Mouse (Mus musculus): ENCODE data around the gene Rnf2. TPM values are rescaled to one million over a fixed set of nuclear protein-coding genes. Genes with fewer than 3 reads are reported as not detected.
A peak's percentile ranks its signal among the peaks of the same experiment; 100 is the strongest.

Gene Rnf2
- polyA plus RNA-seq, 1 experiment from 2014 or later, result 84.0 TPM

DNA sequence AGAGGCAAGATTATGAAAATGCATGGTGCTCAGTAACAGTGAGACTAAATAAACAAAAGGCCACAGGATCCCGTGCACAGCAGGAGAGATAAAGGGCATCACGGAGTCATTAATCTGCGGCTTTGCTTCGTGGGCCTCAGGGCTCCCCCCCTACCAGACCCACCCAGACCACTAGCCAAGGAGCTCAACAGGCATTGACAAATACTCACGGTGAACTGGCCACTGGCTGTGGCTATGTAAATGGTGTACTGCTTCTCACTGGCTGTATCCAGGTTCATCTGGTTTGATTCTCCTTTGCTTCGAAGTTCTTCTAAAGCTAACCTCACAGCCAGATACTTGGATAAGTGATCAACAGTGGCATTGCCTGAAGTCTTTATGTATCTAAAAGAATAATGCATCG is 29.3 kb downstream of the Rnf2 start:
- no peaks in the 10 kb centered on the region for H3K27me3 ChIP-seq (ENCODE audit: insufficient read depth, poor library complexity, severe bottlenecking)
- WGBS, result 78% methylated on average over 7 of the region's 7 CpGs
- no peak for DNase-seq (ENCODE audit: low spot score)
- H3K27ac ChIP-seq, result no peak overlapping the region
- H3K36me3 ChIP-seq, result peaks cover 85% of the 10 kb centered on the region
- H3K4me1 ChIP-seq, result no peaks in the 10 kb centered on the region
- H3K4me3 ChIP-seq, result no peak overlapping the region
- no peaks in the 10 kb centered on the region for H3K9me3 ChIP-seq

DNA sequence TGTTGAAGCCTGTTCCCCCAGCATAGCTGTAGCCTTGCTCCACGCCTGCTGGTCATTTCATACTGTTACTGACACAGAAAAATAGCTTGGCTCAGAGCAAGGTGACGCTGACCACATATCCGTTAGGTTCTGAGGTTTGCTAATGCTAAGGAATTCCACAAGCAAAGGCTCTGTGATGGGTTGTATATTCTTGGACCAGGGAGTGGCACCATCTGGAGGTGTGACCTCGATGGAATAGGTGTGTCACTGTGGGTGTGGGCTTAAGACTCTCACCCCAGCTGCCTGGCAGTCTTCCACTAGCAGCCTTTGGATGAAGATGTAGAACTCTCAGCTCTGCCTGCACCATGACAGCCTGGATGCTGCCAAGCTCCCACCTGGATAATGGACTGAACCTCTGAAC is 34.2 kb downstream of the Rnf2 start:
- Histone ChIP-seq H3K4me3 (no peak overlapping the region), H3K27me3 (ENCODE audit: insufficient read depth, poor library complexity, severe bottlenecking) (no peaks in the 10 kb centered on the region), H3K36me3 (peaks cover 44% of the 10 kb centered on the region), H3K27ac (no peak overlapping the region), H3K4me1 (no peaks in the 10 kb centered on the region), H3K9me3 (no peaks in the 10 kb centered on the region)
- DNase-seq (ENCODE audit: low spot score), result no peak
- 87% methylated on average over 4 of the region's 4 CpGs for WGBS

DNA sequence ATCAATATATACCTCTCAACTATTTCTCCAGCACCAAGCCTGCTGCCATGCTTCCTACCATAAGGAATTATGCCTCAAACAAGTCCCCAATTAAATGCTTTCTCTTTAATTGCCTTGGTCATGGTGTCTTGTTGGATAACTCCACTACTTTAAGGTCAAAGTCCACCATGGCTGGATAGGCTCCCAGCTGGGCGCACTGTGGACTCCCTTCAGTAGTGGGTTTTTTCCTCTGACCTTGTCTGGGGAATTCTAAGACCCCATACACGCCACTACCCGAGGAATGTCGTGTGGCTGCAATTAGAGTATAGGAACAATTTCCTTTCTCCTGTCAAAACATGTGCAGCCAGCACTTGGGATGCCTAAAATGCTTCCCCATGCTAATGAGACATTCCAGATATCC is 35.8 kb downstream of the Rnf2 start:
- no peak overlapping the region for H3K4me3 ChIP-seq
- no peak for DNase-seq (ENCODE audit: low spot score)

DNA sequence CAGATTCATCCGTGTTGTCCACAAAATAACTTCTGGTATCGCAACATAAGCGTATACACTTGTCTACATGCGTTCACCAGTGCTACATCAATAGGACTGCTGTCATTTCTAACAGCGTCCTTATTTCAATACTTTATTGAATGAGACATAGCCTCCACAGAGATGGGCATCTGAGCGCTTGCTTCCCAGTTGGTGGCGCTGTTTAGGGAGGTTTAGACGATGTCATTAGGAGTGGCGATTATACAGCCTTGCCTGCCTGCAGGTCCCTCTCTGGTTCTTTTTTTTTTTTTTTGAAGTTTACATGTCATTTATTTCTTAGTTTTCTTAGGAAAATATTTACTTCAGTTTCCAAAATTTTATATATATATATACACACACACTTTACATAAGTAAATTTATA is 39.5 kb downstream of the Rnf2 start:
- H3K9me3 ChIP-seq, result no peaks in the 10 kb centered on the region
- DNase-seq (ENCODE audit: low spot score), result no peak
- peaks cover 47% of the 10 kb centered on the region for H3K36me3 ChIP-seq
- H3K27me3 ChIP-seq (ENCODE audit: insufficient read depth, poor library complexity, severe bottlenecking), result no peaks in the 10 kb centered on the region
- H3K4me3 ChIP-seq, result no peak overlapping the region
- no peak overlapping the region for H3K27ac ChIP-seq
- no peaks in the 10 kb centered on the region for H3K4me1 ChIP-seq
- WGBS, result 78% methylated on average over 9 of the region's 9 CpGs

More for the DNA sequence above, 35.8 kb downstream of the Rnf2 start:
- H3K27ac ChIP-seq, result no peak overlapping the region
- peaks cover 43% of the 10 kb centered on the region for H3K36me3 ChIP-seq
- H3K9me3 ChIP-seq, result no peaks in the 10 kb centered on the region
- 36% methylated on average over 4 of the region's 4 CpGs for WGBS
- H3K27me3 ChIP-seq (ENCODE audit: insufficient read depth, poor library complexity, severe bottlenecking), result no peaks in the 10 kb centered on the region
- no peaks in the 10 kb centered on the region for H3K4me1 ChIP-seq

DNA sequence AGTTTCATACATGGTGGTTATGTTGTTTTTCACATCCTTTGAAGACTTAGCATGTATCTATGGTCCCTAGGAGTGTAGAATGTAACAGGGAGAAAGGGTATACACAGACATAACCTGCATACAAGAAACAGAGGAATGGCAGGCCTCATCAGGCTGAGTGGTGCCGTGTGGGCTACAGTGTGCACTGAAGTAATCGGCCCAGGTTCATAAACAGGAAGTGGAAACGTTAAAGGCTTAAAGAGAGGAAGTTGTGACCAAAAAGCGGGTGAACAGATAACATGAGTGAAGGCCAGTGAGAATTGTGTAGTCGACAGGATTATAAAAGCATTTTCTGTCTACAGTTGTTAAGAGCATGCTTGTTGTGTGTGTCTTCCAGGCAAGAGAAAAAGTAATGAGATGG is 43.7 kb downstream of the Rnf2 start:
- peaks cover 74% of the 10 kb centered on the region for H3K36me3 ChIP-seq
- H3K9me3 ChIP-seq, result no peaks in the 10 kb centered on the region
- DNase-seq (ENCODE audit: low spot score), result no peak
- H3K27me3 ChIP-seq (ENCODE audit: insufficient read depth, poor library complexity, severe bottlenecking), result no peaks in the 10 kb centered on the region
- H3K27ac ChIP-seq, result no peak overlapping the region
- H3K4me1 ChIP-seq, result no peaks in the 10 kb centered on the region
- 69% methylated on average over 5 of the region's 5 CpGs for WGBS
- no peak overlapping the region for H3K4me3 ChIP-seq

DNA sequence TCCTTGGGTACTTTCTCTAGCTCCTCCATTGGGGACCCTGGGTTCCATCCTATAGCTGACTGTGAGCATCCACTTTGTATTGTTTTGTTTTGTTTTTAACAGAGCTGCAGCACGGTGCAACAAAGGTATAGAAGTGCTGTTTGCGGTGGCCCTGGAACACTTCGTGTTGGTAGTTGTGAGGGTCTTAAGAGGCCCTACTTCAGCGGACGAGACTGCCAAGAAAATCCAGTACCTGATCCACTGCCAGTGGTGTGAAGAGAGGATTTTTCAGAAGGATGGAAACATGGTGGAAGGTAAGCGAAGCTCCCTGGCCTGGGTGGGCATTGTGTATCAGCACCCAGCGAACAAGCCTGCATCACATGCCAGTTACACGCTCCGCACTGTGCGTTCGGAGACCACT is 48.8 kb downstream of the Rnf2 start:
- Histone ChIP-seq H3K9me3 (no peaks in the 10 kb centered on the region), H3K4me3 (no peak overlapping the region), H3K27me3 (ENCODE audit: insufficient read depth, poor library complexity, severe bottlenecking) (no peaks in the 10 kb centered on the region), H3K36me3 (peaks cover 78% of the 10 kb centered on the region), H3K27ac (no peak overlapping the region), H3K4me1 (no peaks in the 10 kb centered on the region)
- 95% methylated on average over 11 of the region's 11 CpGs for WGBS
- DNase-seq (ENCODE audit: low spot score), result no peak

DNA sequence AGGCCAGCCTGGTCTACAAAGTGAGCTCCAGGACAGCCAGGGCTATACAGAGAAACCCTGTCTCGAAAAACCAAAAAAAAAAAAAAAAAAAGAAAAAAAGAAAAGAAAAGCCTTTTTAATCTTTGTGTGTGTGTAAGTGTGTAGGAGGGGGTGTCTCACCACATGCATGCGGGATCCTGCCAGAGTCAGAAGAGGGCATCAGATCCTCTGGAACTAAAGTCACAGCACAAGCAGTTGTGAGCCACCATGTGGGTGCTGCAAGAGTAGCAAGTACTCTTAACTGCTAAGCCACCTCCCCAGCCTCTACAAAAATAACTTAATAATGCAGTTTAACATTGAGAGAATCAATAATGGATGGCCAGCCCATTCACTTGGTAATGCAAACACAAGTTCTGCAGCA is 49.9 kb downstream of the Rnf2 start:
- Histone ChIP-seq H3K36me3 (peaks cover 82% of the 10 kb centered on the region), H3K27me3 (ENCODE audit: insufficient read depth, poor library complexity, severe bottlenecking) (no peaks in the 10 kb centered on the region), H3K4me1 (no peaks in the 10 kb centered on the region), H3K9me3 (no peaks in the 10 kb centered on the region), H3K27ac (no peak overlapping the region), H3K4me3 (no peak overlapping the region)
- WGBS, result 94% methylated on average over 1 of the region's 2 CpGs
- DNase-seq (ENCODE audit: low spot score), result no peak

DNA sequence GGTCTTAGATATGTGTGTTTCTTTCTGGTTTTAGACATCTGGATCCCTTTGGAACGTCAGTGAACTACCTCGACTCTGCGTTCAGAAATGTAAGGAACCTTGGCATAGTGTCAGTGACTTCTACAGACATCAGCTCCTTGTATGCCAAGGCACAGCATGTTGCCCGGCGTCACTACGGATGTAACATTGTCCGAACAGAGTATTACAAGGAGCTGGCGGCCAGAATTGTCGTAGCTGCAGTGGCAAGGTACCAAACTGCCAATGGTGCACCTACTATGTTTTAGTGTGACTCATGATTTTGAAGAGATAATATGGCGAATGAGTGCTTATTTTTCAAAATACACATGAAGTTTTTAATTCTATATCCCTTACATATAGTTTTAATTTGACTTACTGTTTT is 50.9 kb downstream of the Rnf2 start:
- H3K36me3 ChIP-seq, result peaks cover 89% of the 10 kb centered on the region
- no peaks in the 10 kb centered on the region for H3K4me1 ChIP-seq
- no peak overlapping the region for H3K27ac ChIP-seq
- no peak for DNase-seq (ENCODE audit: low spot score)
- H3K4me3 ChIP-seq, result no peak overlapping the region
- H3K9me3 ChIP-seq, result no peaks in the 10 kb centered on the region
- H3K27me3 ChIP-seq (ENCODE audit: insufficient read depth, poor library complexity, severe bottlenecking), result no peaks in the 10 kb centered on the region
- WGBS, result 94% methylated on average over 10 of the region's 10 CpGs

DNA sequence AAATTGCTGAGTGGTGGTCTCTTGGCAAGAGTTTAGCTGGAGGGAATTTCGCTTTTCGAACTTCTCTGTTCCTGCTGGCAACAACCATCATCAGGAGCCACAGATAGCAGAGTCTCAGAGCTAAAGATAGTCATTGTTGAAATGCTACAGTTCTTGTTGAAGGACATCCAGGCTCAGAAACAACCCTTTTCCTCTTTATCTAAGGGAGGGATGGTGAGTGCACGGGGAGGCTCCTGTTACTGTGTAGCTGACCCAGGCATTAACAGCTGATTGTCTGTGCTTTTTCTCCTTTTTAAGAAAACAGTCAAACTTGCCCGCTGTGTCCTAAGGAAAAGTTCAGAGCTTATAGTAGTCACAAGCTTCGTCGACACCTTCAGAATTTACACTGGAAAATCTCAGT is 65.3 kb downstream of the Rnf2 start:
- no peak overlapping the region for H3K4me3 ChIP-seq
- H3K36me3 ChIP-seq, result peaks cover 61% of the 10 kb centered on the region
- WGBS, result 58% methylated on average over 6 of the region's 6 CpGs
- no peaks in the 10 kb centered on the region for H3K9me3 ChIP-seq
- H3K27me3 ChIP-seq (ENCODE audit: insufficient read depth, poor library complexity, severe bottlenecking), result no peaks in the 10 kb centered on the region
- peak overlapping the region; percentile 73 for H3K27ac ChIP-seq
- no peak for DNase-seq (ENCODE audit: low spot score)
- peaks cover 8% of the 10 kb centered on the region for H3K4me1 ChIP-seq

DNA sequence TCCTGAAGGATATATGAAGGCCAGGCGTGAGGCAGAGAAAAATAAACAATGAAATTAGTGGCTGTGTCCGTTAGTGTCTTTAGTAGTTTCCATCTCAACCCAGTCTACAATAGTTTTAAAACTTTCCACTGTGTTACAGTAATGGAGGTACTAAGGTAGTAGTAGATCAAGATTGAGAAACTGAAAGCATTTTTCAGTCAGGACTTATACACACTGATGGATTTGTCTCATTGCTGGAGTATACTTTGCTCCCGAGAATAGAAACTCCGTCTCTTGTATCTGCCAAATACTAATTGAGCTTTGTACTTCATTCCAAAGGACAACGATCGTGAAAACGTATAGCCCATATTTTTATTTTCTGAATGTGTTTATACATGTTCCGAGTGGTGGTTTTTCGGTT is 71.4 kb downstream of the Rnf2 start:
- Histone ChIP-seq H3K27me3 (ENCODE audit: insufficient read depth, poor library complexity, severe bottlenecking) (no peaks in the 10 kb centered on the region), H3K4me1 (peaks cover 14% of the 10 kb centered on the region), H3K36me3 (peaks cover 11% of the 10 kb centered on the region), H3K4me3 (peak overlapping the region; percentile 96), H3K27ac (peak overlapping the region; percentile 98), H3K9me3 (no peaks in the 10 kb centered on the region)
- 40% methylated on average over 9 of the region's 9 CpGs for WGBS
- DNase-seq (ENCODE audit: low spot score), result no peak

DNA sequence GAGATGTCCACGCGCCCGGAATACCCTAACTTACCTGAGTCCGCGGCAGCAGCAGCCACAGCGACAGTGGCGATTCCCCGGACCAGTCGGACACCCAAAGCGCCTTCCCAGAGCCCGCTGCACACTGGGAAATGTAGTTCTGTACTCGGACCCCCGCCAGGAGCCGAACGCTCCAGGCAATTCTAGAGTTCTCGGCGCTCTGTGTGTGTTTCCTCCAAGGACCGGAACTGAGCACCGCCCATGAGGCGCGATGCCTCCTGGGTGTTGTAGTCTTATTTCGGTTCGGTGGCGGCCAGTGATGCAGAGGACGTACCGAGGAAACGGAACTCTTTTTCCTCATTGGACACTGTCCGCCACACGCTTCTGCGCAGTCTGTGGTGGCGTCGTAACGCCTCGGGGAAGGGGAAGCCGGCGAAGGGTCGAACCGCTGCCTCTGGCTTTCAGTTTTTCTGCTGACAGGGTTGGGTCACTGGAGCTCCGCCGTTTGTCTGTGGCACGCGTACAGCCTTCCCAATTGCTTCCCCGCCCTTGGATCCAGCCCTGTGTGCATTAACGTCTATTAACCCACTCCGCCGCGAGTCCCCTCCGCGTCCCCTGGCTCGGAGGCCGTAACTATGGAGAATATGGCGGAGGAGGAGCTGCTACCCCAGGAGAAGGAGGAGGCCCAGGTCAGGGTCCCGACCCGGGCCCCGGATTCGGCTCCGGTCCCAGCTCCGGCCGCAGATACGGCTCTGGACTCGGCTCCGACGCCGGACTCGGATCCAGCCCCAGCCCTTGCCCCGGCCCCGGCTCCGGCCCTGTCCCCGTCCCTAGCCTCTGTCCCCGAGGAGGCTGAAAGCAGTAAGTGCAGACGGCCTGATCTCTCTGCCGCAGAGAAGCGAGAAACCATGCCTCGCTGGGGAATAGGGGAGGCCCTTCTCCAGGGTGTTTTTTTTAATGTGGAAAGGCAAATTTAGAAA is 72.2 kb downstream of the Rnf2 start, which contains the start of the genes Swt1 and Trmt1l:
Swt1 (minus strand) TSS at position 193 of the 959 bp plus-strand sequence.
Trmt1l (plus strand) TSS at position 280 of the 959 bp plus-strand sequence.
- H3K4me1 ChIP-seq, result peaks cover 14% of the 10 kb centered on the region
- peak within 1 kb of the TSS; percentile 96 for H3K4me3 ChIP-seq
- H3K9me3 ChIP-seq, result no peaks in the 10 kb centered on the region
- H3K36me3 ChIP-seq, result peaks cover 4% of the 10 kb centered on the region; the same call in 1 of the 2 replicates
- peak; percentile 100 for DNase-seq (ENCODE audit: low spot score)
- no peaks in the 10 kb centered on the region for H3K27me3 ChIP-seq (ENCODE audit: insufficient read depth, poor library complexity, severe bottlenecking)
- under 1% methylated on average over 74 of the region's 74 CpGs for whole genome bisulfite sequencing
- H3K27ac ChIP-seq, result peak within 1 kb of the TSS; percentile 98

DNA sequence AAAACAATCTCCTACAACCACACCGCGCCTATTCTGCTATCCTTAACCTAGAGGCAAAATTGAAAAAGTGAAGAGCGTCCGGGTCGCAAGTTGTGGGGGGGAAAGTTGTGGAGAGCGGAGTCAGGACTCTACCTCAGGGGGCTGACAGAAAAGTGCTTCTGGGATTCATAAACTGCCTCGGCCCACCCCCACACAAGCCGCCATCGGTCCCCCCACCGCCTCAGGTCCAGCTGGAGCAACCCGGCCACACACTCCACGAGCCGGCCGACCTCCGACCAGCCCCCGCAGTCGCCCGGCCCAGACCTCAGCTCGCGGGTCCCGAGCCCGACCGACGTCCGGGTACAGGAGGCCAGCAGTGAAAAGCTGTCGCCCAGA is 72.9 kb downstream of the Rnf2 start:
- H3K4me1 ChIP-seq, result peaks cover 14% of the 10 kb centered on the region
- H3K36me3 ChIP-seq, result no peaks in the 10 kb centered on the region
- no peak for DNase-seq (ENCODE audit: low spot score)
- peak overlapping the region; percentile 96 for H3K4me3 ChIP-seq
- no peaks in the 10 kb centered on the region for H3K27me3 ChIP-seq (ENCODE audit: insufficient read depth, poor library complexity, severe bottlenecking)
- H3K27ac ChIP-seq, result peak overlapping the region; percentile 98
- no peaks in the 10 kb centered on the region for H3K9me3 ChIP-seq
- 1% methylated on average over 26 of the region's 26 CpGs for WGBS

DNA sequence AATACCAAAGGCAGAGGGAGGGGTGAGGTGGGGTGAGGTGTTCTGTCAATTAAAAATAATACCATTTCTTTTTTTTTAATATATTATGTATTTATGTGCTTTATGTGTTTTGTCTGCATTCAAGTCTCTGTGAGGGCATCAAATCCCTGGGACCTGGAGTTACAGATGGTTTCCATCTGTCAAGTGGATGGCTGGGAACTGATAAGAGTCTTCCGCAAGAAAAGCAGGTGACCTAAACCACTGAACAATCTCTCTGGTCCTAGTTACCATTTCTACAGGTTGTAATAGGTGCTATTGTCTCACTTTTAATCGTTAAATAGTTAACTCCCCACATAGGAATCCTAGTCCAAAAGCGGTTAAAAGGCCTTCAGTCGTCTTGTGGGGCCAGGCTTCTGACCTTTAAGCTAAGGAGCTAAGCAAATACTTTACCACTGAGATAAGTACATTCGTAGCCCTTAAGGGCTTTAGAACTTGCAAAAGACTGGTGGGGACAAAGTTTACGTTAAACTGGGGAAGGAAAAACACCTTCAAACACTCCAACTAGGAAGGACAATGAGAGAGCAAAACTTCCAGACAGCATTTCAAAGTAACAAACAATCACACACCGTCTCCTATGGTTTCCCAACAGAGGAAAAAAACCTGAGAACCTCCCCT is 73.7 kb downstream of the Rnf2 start:
- Histone ChIP-seq H3K36me3 (peaks cover 8% of the 10 kb centered on the region; the same call in 1 of the 2 replicates), H3K4me3 (peak overlapping the region; percentile 96), H3K27ac (peak overlapping the region; percentile 98; the same call in 1 of the 2 replicates), H3K9me3 (no peaks in the 10 kb centered on the region), H3K4me1 (peaks cover 14% of the 10 kb centered on the region), H3K27me3 (ENCODE audit: insufficient read depth, poor library complexity, severe bottlenecking) (no peaks in the 10 kb centered on the region)
- 9% methylated on average over 7 of the region's 7 CpGs for WGBS
- no peak for DNase-seq (ENCODE audit: low spot score)
